In genomic region chr12:52434021-52434420, GRCm38 (mm10) we compare ENCODE assay signal across 10 mouse cellular contexts.
DNase-seq lines count a peak whose midpoint lies in the region.
"Had no signal": no experiment of that assay in that cellular context is flagged by ENCODE, and none has a peak within 500 bp of the region (broad histone marks: within the 10 kb centered on the region; RNA-seq: fewer than 3 reads in every experiment).

No protein-coding gene starts in this region.

- peak; percentile 21 to 47 for DNase-seq in heart, adult 18-20 months
- DNase-seq in heart, postnatal 4 days, result no peak
- peak; percentile 25 for DNase-seq in urinary bladder, postnatal 25 days (ENCODE audit: low spot score)
- no peak for DNase-seq in urinary bladder, adult 2 months (ENCODE audit: low spot score)
- DNase-seq in c-Kit-positive CD71-negative TER-119-negative erythroid progenitor cells, embryonic 14.5 days (ENCODE audit: low read depth), result peak; percentile 5
- peak; percentile 49 for DNase-seq in skeletal muscle tissue, adult 2 months (ENCODE audit: low read depth, low spot score)
- no peak for DNase-seq in embryo, embryonic 10.5 days (ENCODE audit: low spot score)
- DNase-seq in cerebellum, postnatal 4 days (ENCODE audit: low spot score in 2 of 2), result no peak
- DNase-seq: cerebellum, postnatal 10 days; thymus, postnatal 4 days had no signal

Comparison
In these comparisons a context has a peak if more than half of its experiments do, and no peak if none do; other contexts are left out.
1. DNase-seq: peak in heart, adult 18-20 months (2 of 2), urinary bladder, postnatal 25 days (single experiment), c-Kit-positive CD71-negative TER-119-negative erythroid progenitor cells, embryonic 14.5 days (single experiment) and skeletal muscle tissue, adult 2 months (single experiment); none in heart, postnatal 4 days (single experiment), urinary bladder, adult 2 months (single experiment), embryo, embryonic 10.5 days (single experiment) and cerebellum, postnatal 4 days (0 of 2).